Mouse (Mus musculus) right cerebral cortex, adult 2 months (tissue): ENCODE data around the gene Fam45a.
"Not testable (repeated sequence)": the region's sequence is repeated elsewhere in the genome, so short reads cannot be mapped to it uniquely, and the experiment has no call there.

Experiments
- DNase-seq, 2 experiments: peaks; one replicate each; pipeline ENCODE4 v3.0.0; 2021 to 2022; ENCODE audit warnings: low spot score in 2 of 2

The Fam45a gene

GRCm38 (mm10) chr19:60845731-60846130 is 34.3 kb downstream of the Fam45a start:
- DNase-seq = no peak

- DNase-seq = peak; percentile 92 to 94
Observed at GRCm38 (mm10) chr19:60860868-60861700, 49.7 kb downstream of the Fam45a start, which contains the start of gene Sfxn4. Gene Sfxn4, minus strand, starts transcription at chr19:60861479.

- not testable (repeated sequence) for DNase-seq
Observed at GRCm38 (mm10) chr19:60866169-60866568, 54.8 kb downstream of the Fam45a start.

GRCm38 (mm10) chr19:60870489-60870888 is 59.1 kb downstream of the Fam45a start:
- no peak for DNase-seq

- no peak for DNase-seq
Observed at GRCm38 (mm10) chr19:60871366-60871765, 60.0 kb downstream of the Fam45a start.

- no peak for DNase-seq
Observed at GRCm38 (mm10) chr19:60872272-60872671, 60.9 kb downstream of the Fam45a start.

DNA sequence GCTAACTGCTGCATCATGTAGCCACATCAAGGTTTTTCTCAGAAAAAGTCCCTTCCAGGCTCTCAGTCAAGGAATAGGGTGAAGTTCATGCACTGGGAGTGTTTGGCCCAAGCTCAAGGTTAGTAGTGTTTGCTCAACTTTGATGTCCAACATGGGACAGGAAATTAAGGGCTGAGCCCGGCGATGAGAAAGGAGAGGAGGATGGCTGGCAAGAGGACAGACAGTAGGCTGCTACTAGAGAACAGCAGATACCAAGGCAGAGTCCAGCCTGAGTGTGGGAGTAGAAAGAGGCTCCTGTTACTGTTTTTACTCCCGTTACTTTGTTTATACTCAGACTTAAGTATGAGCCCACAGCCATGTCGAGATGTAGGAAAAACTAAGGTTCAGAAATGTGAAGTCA is 62.1 kb downstream of the Fam45a start:
- peak; percentile 18 to 25 for DNase-seq

DNA sequence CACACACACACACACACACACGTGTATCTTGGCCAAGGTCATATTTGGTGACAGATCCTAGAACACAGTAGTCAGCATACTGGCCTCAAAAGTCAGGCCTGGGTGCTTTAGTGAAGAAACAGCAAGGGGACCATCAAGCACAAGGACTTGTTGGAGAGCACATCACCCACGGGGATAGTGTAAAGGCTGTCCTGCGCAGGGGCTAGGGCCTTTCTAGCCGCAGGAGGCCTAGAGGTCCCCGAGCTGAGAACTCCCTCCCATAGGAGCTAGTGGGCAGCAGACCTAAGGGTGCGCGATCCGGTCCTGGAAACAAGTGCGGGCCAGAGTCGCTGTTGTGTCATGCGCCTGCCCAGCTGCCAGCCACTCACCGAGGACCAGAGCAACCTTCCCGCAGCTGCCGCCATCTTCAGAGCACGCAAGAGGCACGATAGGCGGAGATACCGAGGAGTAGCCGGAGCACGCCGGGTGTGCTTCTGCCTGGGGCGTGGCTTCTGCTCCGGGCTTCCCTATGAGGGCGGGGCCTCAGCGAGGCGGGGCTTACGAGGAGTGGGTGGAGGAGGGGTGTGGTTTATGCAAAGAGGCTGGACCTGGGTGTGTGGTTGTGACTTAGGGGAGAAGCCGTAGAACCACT is 62.8 kb downstream of the Fam45a start, which contains the start of gene Prdx3:
TSS of gene Prdx3 (minus strand) at position 493 of the 631 bp plus-strand sequence.
- peak; percentile 92 to 93 for DNase-seq

DNA sequence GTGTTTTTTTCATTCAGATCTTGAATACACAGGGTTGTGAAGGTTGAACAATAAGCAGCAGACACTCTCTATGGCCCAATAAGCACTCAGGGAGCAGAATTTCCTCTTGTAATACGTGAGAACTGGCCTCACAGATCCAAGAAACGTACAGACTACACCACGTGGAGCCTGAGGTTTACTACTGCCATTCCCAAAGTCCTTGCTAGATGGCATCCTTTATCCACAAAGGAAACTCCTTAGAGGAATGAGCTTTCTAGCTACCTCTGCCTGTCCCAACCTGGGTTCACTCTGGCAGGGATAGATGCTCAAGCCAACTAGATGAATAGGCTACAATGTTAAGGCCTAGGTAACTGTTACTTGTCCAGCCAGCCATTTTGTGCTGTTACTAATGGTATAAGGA is 71.7 kb downstream of the Fam45a start:
- DNase-seq = peak; percentile 55 to 65
